Mouse (Mus musculus): Measurements from ENCODE around the gene St6galnac5.

St6galnac5 gene

GRCm38 (mm10) chr3:152981988-152982387 is at the start of gene St6galnac5:
TSS of gene St6galnac5 (minus strand) at chr3:152982246.
- in situ Hi-C loops (cut with MboI; ENCODE audit: low sequenced_read_pairs): no loop called here

DNA sequence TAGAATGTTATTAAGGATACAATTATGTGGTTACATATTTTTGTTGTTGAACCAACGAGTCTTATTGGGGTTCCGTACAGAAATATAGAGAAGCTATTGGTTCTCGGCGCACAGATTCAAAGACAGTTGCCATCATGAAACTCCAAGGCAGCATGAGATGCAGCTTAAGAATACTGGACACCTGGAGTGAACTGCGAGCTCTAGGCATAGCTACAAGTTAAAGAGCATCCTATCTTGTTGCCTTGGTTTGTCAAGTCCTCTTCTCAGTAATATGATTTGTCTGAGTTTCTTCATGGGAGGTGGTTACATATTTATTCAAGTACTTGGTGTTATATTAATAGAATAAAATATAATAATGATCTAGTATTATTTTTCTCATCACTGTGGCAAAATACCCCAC is 48.7 kb upstream of the St6galnac5 start:
- in situ Hi-C loops (cut with MboI; ENCODE audit: low sequenced_read_pairs): no loop called here

- in situ Hi-C loops (cut with MboI; ENCODE audit: low sequenced_read_pairs): no loop called here
These were observed 42.0 kb upstream of the St6galnac5 start for GRCm38 (mm10) chr3:153024016-153024415.

DNA sequence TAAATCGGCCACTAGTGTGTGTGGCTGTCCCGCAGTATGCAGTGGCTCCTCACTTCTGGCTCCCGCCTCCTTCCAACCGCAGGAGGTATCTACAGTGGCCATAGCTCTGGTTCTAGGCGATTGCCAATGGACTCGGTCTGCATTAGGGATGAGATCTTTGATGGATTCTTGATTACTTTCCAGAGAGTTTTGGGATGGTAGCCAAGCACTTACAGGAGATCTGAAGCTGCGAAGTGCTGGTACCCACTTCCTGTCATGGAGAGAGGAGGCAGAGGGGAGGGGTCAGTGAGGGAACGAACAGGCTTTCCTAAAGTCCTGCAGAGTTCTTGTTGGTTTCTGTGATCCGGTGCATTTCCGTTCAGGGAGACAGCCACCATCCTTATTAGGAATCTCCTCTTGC is 36.0 kb upstream of the St6galnac5 start:
- in situ Hi-C loops (cut with MboI; ENCODE audit: low sequenced_read_pairs): no loop called here

- in situ Hi-C loops (cut with MboI; ENCODE audit: low sequenced_read_pairs): no loop called here
These were observed 34.3 kb upstream of the St6galnac5 start for GRCm38 (mm10) chr3:153016355-153016754.

DNA sequence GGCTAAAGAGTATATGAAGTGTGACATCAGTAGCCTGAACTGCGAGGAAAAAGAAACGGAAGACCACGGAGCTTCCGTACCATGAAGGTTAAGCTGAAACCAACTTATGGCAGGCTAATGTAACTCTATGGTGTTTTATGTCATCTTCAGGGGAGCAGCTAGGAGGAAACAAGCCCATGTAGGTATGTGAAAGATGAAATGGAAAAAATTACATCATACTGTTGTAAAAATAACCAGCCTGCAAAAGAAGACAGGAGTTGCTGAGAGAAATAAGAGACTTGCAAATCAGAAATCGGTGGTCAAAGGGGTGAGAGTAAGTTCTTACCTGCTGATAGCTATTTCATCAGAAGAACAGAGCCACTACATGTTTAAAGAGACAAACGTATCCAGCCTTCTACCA is 24.8 kb upstream of the St6galnac5 start:
- in situ Hi-C loops (cut with MboI; ENCODE audit: low sequenced_read_pairs): no loop called here

- in situ Hi-C loops (cut with MboI; ENCODE audit: low sequenced_read_pairs): no loop called here
These were observed 16.9 kb upstream of the St6galnac5 start for GRCm38 (mm10) chr3:152998901-152999300.

DNA sequence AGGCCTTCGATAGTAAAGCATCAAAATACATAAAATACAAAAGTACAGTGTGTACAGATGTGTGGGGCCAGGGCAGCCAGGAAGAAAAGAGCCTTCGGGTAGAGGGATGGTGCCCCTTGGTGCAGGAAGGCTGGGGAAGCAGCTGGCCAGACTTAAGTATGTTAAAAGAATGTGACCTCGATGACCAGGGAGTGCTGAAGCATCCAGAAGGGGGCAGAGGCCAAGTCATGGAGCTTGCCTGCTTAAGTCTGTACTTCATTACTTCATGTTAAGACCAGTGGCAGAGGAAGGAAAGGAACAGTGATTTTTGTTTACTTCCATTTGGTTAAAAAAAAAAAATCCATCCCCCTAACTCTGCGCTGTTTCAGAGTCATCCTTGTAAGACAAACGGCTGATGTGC is 16.1 kb upstream of the St6galnac5 start:
- in situ Hi-C loops (cut with MboI; ENCODE audit: low sequenced_read_pairs): no loop called here

DNA sequence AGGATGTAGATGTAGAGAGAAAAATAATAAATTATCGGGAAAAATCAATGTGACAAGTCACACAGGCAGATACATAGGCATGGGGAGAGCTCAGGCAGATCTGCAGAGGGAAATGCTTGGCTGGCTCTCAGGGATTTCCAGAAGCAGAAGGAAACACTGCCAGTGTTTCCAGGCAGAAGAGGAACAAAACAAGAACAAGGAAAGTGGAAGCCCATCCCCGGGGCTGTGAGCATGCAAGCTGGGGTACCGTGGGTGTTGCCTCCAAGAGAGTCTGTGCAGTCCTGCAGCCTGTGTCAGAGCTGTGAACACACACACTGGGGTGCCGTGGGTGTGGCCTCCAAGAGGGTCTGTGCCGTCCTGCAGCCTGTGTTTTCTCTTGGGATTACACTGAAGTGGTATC is 11.6 kb upstream of the St6galnac5 start:
- in situ Hi-C loops (cut with MboI; ENCODE audit: low sequenced_read_pairs): no loop called here

DNA sequence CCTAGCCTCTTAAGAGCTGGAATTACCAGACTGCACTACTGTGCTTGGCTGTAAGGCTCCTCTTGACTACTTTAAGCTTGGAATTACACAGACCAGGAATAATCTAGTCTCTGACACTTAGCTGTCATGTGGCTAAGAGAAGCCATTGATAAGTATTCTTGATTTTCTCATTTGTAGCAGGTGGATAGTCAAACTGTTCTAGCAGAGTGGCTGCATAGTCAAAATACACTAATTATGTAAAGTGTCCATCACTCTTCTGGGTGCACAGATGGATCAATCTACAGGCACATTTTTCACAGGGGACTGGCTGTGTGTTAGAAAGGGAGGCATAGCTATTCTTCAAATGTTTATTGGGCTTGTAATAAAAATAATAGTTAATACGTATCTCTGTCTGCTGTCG is 8.7 kb upstream of the St6galnac5 start:
- in situ Hi-C loops (cut with MboI; ENCODE audit: low sequenced_read_pairs): no loop called here

DNA sequence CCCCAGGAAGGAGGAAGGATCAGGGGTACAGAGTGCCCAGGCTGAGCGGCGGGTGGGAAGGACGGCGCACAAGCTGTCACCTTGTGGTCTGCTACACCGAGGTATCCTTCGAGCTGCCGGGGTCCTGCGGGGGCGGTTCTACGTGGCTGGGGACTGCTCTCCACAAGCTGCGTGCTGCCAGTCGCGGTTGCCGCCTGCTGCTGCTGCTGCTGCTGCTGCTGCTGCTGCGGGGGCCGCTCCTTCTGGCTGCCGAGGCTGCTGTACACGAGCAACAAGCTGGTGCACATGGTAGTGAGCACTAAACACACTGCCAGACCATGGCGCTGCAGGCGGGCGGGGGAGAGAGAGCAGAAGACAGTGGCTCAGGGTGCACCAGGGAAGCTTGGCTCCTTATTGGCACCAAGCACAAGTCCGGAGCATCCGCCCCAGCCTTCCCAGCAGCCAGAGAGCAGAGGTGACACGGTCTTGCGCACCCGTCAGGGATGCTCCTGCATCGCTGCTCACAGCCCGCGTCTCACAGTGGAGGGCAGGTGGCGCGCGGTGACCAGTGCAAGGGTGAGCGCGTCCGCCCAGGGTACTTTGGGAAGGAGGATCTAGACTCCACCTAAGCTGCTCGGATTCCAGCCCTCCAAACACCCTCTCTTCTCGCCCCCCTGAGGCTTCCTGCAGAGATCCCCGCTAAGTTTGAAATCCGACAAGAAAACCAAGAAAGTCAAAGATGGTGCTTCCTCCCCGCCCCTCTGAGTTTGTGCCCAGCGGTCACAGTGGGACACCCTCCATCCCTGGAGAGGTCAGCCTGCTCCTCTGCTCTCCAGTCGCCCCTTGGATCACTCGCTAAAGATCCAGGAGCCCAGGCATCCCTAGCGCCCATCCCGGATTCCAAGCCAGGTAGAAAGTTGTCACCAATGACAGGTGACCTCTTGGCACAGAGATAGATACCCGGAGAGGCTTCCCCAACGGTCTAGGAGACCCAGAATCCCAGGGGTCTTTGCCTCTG is 770 bp downstream of the St6galnac5 start:
- in situ Hi-C loops (cut with MboI; ENCODE audit: low sequenced_read_pairs): no loop called here

GRCm38 (mm10) chr3:152980431-152980830 is 1.6 kb downstream of the St6galnac5 start:
- in situ Hi-C loops (cut with MboI; ENCODE audit: low sequenced_read_pairs): no loop called here

GRCm38 (mm10) chr3:152979481-152980092 is 2.5 kb downstream of the St6galnac5 start:
- in situ Hi-C loops (cut with MboI; ENCODE audit: low sequenced_read_pairs): no loop called here

DNA sequence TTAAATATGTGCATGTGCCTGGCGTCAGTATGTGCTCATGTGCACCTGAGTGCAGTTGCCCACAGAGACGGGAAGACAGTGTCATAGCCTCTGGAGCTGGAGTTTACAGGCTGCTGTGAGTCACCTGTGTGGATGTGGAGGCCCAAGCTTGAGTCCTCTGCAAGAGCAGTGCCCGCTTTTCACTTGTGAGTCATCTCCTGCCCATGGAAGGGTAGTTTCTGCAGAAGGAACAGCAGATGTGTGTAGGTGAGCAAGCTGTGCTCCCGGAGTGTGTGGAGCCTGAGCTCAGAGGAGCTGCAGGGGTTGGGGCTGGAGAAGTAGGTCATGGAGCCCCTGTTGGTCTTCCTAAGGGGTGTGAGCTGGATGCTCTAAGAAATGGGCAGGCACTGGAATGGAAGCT is 10.7 kb downstream of the St6galnac5 start:
- in situ Hi-C loops (cut with MboI; ENCODE audit: low sequenced_read_pairs): no loop called here

GRCm38 (mm10) chr3:152969774-152970347 is 12.2 kb downstream of the St6galnac5 start:
- in situ Hi-C loops (cut with MboI; ENCODE audit: low sequenced_read_pairs): no loop called here

DNA sequence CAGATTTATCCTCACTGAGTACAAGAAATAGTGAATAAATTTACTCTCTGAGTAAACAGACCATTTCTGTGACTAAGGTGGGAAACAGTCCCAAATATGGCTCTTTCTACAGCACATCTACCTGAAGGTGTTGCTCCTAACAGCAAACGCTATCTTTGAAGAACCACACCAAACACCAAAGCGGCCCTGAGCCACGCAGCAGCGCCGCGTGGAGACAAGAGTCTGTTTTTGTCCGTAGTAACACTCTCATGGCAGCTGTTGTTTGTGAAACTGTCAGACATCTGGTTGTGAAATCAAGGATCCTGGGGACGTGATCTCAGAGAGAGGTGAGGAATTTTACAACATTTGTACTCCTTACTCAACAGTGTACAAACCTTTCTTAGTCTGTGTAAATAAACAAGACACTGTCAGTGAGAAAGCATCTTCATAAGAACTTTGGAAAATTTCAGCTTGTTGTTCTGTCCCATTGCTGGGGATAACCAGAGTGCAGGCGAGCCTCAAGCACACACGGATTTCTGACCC is 20.1 kb downstream of the St6galnac5 start:
- in situ Hi-C loops (cut with MboI; ENCODE audit: low sequenced_read_pairs): no loop called here

DNA sequence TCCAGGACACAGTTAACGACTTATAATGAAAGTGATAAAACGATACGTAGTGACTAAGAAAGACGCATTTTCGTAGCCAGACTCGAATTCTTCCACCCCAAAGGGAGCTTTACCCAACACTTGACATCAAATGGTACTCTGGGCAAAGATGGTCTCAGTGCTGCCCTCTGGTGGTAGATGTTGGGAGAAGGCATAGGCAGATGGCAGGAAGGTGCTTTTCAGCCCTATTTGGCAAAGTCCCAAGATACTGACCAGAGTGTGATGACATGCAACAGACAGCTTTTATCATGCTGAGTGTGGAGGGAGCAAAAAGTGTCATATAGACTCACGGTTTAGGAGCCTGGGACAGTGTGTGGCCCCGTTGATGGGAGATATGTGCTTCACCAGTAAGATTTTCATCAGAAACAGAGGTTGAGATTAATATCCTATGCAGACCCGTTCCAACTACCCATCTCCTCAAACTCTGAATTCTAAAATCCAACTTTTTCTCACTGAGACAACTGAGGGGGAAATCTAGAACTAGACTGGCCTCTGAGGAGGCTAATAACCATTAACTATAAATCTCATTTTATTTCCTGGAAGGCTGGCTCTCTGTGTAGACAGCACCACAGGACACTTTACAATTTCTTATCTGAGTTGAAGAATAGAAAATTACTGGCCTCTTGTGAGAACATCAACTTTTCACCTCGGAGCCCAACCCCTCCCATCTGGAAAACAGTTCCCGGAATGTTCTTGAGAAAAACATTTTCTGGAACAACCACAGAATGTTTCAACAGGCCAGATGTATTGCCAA is 23.5 kb downstream of the St6galnac5 start:
- in situ Hi-C loops (cut with MboI; ENCODE audit: low sequenced_read_pairs): no loop called here

DNA sequence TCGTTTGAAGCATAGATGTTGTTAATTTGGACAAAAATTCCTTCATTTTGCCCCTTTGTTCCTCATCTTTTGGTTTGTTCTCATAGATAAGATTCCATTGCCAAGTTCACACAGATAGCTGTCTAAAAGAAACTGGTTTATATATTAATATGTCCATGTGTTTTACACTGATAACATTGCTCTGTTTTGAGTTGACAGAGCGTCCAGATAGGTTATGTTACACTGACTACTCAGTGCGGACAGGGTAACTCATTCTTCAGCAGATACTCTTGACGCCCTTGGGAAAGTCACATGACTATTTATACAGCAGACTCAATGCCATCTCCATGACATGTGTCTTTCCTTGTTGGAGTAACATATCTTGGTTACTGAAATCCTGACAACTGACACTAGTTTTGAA is 25.3 kb downstream of the St6galnac5 start:
- in situ Hi-C loops (cut with MboI; ENCODE audit: low sequenced_read_pairs): no loop called here

GRCm38 (mm10) chr3:152956038-152956437 is 26.0 kb downstream of the St6galnac5 start:
- in situ Hi-C loops (cut with MboI; ENCODE audit: low sequenced_read_pairs): no loop called here

- in situ Hi-C loops (cut with MboI; ENCODE audit: low sequenced_read_pairs): no loop called here
These were observed 30.2 kb downstream of the St6galnac5 start for GRCm38 (mm10) chr3:152951634-152952545.

Measured in CH12F3 (cell line).